Mouse (Mus musculus): ENCODE measurements around the gene Gm27029. TPM values are rescaled to one million over a fixed set of nuclear protein-coding genes. Genes with fewer than 3 reads are reported as not detected.
"Not testable (repeated sequence)": the region's sequence is repeated elsewhere in the genome, so short reads cannot be mapped to it uniquely, and the experiment has no call there.

Gene Gm27029
- polyA plus RNA-seq, 1 experiment from 2014 or later, result 7.6 TPM

- ChIA-PET CTCF (interaction anchor here (1.1 to 2.0 kb wide), 2 partner anchors 12 to 37 kb away, joined by 3 to 7 read pairs; no protein-coding TSS in a partner anchor), POLR2A (interaction anchor here (1.8 kb wide), 1 partner anchor 9 kb away, joined by 6 read pairs; the partner anchor contains the start of gene Rnd2)
- DNase-seq (ENCODE audit: low read depth, low spot score) (no peak), ATAC-seq (no peak)
- no peaks in the 10 kb centered on the region for H3K27me3 ChIP-seq
- no peak for TF ChIP-seq CTCF (IDR thresholded peaks at IDR 0.05)
- in situ Hi-C loops (cut with MboI; ENCODE audit: low pct_unique_long_range_greater_than_20kb), result no loop called here
Measured at GRCm38 (mm10) chr11:101455627-101456026, 31.0 kb upstream of the Gm27029 start.

- in situ Hi-C loops (cut with MboI; ENCODE audit: low pct_unique_long_range_greater_than_20kb), result no loop called here
- ChIA-PET POLR2A (interaction anchor here (1.8 kb wide), 1 partner anchor 10 kb away, joined by 6 read pairs; the partner anchor contains the start of gene Rnd2), CTCF (interaction anchor here (0.7 to 2.0 kb wide), 4 partner anchors 9 to 38 kb away, joined by 3 to 7 read pairs (median 4); no protein-coding TSS in a partner anchor)
- ATAC-seq, result no peak
- no peaks in the 10 kb centered on the region for H3K27me3 ChIP-seq
- TF ChIP-seq CTCF (IDR thresholded peaks at IDR 0.05), result no peak
- DNase-seq (ENCODE audit: low read depth, low spot score), result no peak
Measured at GRCm38 (mm10) chr11:101454702-101455101, 30.1 kb upstream of the Gm27029 start.

GRCm38 (mm10) chr11:101452093-101452774 lies 27.6 kb upstream of the Gm27029 start:
- in situ Hi-C loops (cut with MboI; ENCODE audit: low pct_unique_long_range_greater_than_20kb), result no loop called here
- ChIA-PET POLR2A (no interaction called here), CTCF (no interaction called here)
- no peak for TF ChIP-seq CTCF (IDR thresholded peaks at IDR 0.05)
- H3K27me3 ChIP-seq, result no peaks in the 10 kb centered on the region
- no peak for DNase-seq (ENCODE audit: low read depth, low spot score)
- no peak for ATAC-seq

GRCm38 (mm10) chr11:101451536-101451935 lies 26.9 kb upstream of the Gm27029 start:
- ChIA-PET POLR2A (no interaction called here), CTCF (no interaction called here)
- ATAC-seq (no peak), DNase-seq (ENCODE audit: low read depth, low spot score) (no peak)
- in situ Hi-C loops (cut with MboI; ENCODE audit: low pct_unique_long_range_greater_than_20kb), result no loop called here
- H3K27me3 ChIP-seq, result no peaks in the 10 kb centered on the region
- TF ChIP-seq CTCF (IDR thresholded peaks at IDR 0.05), result no peak

- POLR2A ChIA-PET, result interaction anchor here (1.7 kb wide), 1 partner anchor 15 kb away, joined by 8 read pairs; the partner anchor contains the start of genes Rnd2 and Vat1
- TF ChIP-seq CTCF (IDR thresholded peaks at IDR 0.05), result no peak
- no peak for ATAC-seq
- in situ Hi-C loops (cut with MboI; ENCODE audit: low pct_unique_long_range_greater_than_20kb), result no loop called here
- CTCF ChIA-PET, result interaction anchor here (1.0 kb wide), 1 partner anchor 9 kb away, joined by 3 read pairs; no protein-coding TSS in a partner anchor
- H3K27me3 ChIP-seq, result no peaks in the 10 kb centered on the region
- DNase-seq (ENCODE audit: low read depth, low spot score), result no peak
Measured at GRCm38 (mm10) chr11:101450394-101450793, 25.8 kb upstream of the Gm27029 start.

GRCm38 (mm10) chr11:101449596-101449995 lies 25.0 kb upstream of the Gm27029 start:
- ChIA-PET POLR2A (interaction anchor here (1.7 kb wide), 1 partner anchor 16 kb away, joined by 8 read pairs; the partner anchor contains the start of genes Rnd2 and Vat1), CTCF (interaction anchor here (0.7 to 1.0 kb wide), 2 partner anchors 10 to 18 kb away, joined by 3 read pairs; no protein-coding TSS in a partner anchor)
- ATAC-seq; DNase-seq (ENCODE audit: low read depth, low spot score); H3K27me3 ChIP-seq; in situ Hi-C loops (cut with MboI; ENCODE audit: low pct_unique_long_range_greater_than_20kb): not testable (repeated sequence)

- TF ChIP-seq CTCF (IDR thresholded peaks at IDR 0.05), result no peak
- CTCF ChIA-PET, result interaction anchor here (0.7 kb wide), 1 partner anchor 18 kb away, joined by 3 read pairs; no protein-coding TSS in a partner anchor
- in situ Hi-C loops (cut with MboI; ENCODE audit: low pct_unique_long_range_greater_than_20kb), result no loop called here
- no peak for ATAC-seq
- no peak for DNase-seq (ENCODE audit: low read depth, low spot score)
- H3K27me3 ChIP-seq, result no peaks in the 10 kb centered on the region
- POLR2A ChIA-PET, result interaction anchor here (1.0 to 1.7 kb wide), 2 partner anchors 8 to 16 kb away, joined by 3 to 8 read pairs; partner anchors contain the start of genes Rnd2 and Vat1
Measured at GRCm38 (mm10) chr11:101448899-101449298, 24.3 kb upstream of the Gm27029 start.

GRCm38 (mm10) chr11:101448274-101448746 lies 23.7 kb upstream of the Gm27029 start, which contains the start of gene Ifi35:
Gene Ifi35 (plus strand): TSS chr11:101448407.
- TF ChIP-seq CTCF (IDR thresholded peaks at IDR 0.05), result no peak
- ChIA-PET POLR2A (interaction anchor here (0.7 to 1.0 kb wide), 2 partner anchors 8 to 16 kb away, joined by 3 read pairs; partner anchors contain the start of gene Rnd2), CTCF (no interaction called here)
- no peaks in the 10 kb centered on the region for H3K27me3 ChIP-seq
- no peak for DNase-seq (ENCODE audit: low read depth, low spot score)
- in situ Hi-C loops (cut with MboI; ENCODE audit: low pct_unique_long_range_greater_than_20kb), result no loop called here
- ATAC-seq, result peak; percentile 80

- ATAC-seq (no peak), DNase-seq (ENCODE audit: low read depth, low spot score) (no peak)
- TF ChIP-seq CTCF (IDR thresholded peaks at IDR 0.05), result no peak
- H3K27me3 ChIP-seq, result no peaks in the 10 kb centered on the region
- CTCF ChIA-PET, result no interaction called here
- in situ Hi-C loops (cut with MboI; ENCODE audit: low pct_unique_long_range_greater_than_20kb), result no loop called here
- POLR2A ChIA-PET, result interaction anchor here (0.7 to 1.0 kb wide), 2 partner anchors 9 to 17 kb away, joined by 3 read pairs; partner anchors contain the start of gene Rnd2
Measured at GRCm38 (mm10) chr11:101447786-101448185, 23.2 kb upstream of the Gm27029 start.

GRCm38 (mm10) chr11:101446860-101447259 lies 22.3 kb upstream of the Gm27029 start:
- in situ Hi-C loops (cut with MboI; ENCODE audit: low pct_unique_long_range_greater_than_20kb); ATAC-seq; H3K27me3 ChIP-seq; DNase-seq (ENCODE audit: low read depth, low spot score); POLR2A ChIA-PET; CTCF ChIA-PET: not testable (repeated sequence)

- POLR2A ChIA-PET, result no interaction called here
- H3K27me3 ChIP-seq, result no peaks in the 10 kb centered on the region
- in situ Hi-C loops (cut with MboI; ENCODE audit: low pct_unique_long_range_greater_than_20kb), result no loop called here
- TF ChIP-seq CTCF (IDR thresholded peaks at IDR 0.05), result no peak
- DNase-seq (ENCODE audit: low read depth, low spot score), result no peak
- CTCF ChIA-PET, result no interaction called here
- ATAC-seq, result no peak
Measured at GRCm38 (mm10) chr11:101446319-101446718, 21.7 kb upstream of the Gm27029 start.
